Mouse (Mus musculus) ES-Bruce4 (cell line): ENCODE measurements around the gene Rbm19.

Experiments used
- CTCF ChIP-seq: IDR thresholded peaks from one replicate; pipeline ENCODE4 v1.8.1; 2011; ENCODE audit warnings: low read depth, low read length
- POLR2A ChIP-seq: IDR thresholded peaks from one replicate; pipeline ENCODE4 v1.8.1; 2011; ENCODE audit warnings: low read length; ENCODE audit not compliant: insufficient read depth

DNA sequence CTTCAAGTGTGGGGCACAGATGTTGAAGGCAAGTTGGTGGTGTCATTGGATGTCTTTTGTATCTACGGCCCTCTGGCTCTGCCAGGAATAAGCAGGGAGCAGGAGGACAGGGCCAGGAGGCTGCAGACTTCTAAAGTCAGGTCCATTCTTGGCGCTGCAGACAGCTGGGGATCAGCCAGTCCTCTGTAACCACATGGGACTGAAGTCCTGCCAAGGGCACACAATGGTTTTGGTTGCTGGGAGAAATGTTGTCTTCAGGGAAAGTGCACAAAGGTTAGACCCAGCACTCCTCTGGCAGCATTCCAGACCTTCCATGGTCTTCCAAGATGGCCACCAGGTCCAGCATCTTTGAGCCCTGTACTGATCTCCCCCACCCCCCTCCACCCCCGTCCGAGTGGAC is 65.1 kb downstream of the Rbm19 start:
- TF ChIP-seq CTCF (no peak), POLR2A (no peak)
